Mouse (Mus musculus) heart, embryonic 14.5 days (tissue): ENCODE data around the gene Gm45808. TPM values are rescaled to one million over a fixed set of nuclear protein-coding genes. Genes with fewer than 3 reads are reported as not detected.
"Not testable (repeated sequence)": the region's sequence is repeated elsewhere in the genome, so short reads cannot be mapped to it uniquely, and the experiment has no call there.

ENCODE experiments used
- ATAC-seq: fragments of 200-750 bp; cut with Nextera tagmentation; 2 replicates; pipeline ENCODE4 v1.8.0; 2017; ENCODE audit warnings: low read depth, moderate TSS enrichment; ENCODE audit not compliant: insufficient number of reproducible peaks, insufficient read depth, low FRiP score
- H3K27ac ChIP-seq, 2 experiments: fragments of 200-500 bp in 1 of 2; fragments of 300-500 bp in 1 of 2; sonication (generic) in 1 of 2; replicated peaks in 1 of 2; 2 replicates each; pipeline ENCODE4 v1.5.1; 2012 to 2014; ENCODE audit warnings: low read depth in 2 of 2, low read length in 2 of 2, control low read depth in 1 of 2, mild to moderate bottlenecking in 1 of 2, mixed read lengths in 1 of 2; ENCODE audit not compliant: control insufficient read depth in 1 of 2, insufficient read depth in 1 of 2
- H3K27me3 ChIP-seq: fragments of 300-500 bp; sonication (generic); 2 replicates; pipeline ENCODE4 v1.6.1; 2014; ENCODE audit warnings: mild to moderate bottlenecking, low read length, control low read depth; ENCODE audit not compliant: control insufficient read depth, insufficient read depth
- H3K36me3 ChIP-seq: fragments of 300-500 bp; sonication (generic); 2 replicates; pipeline ENCODE4 v1.6.1; 2014; ENCODE audit warnings: mild to moderate bottlenecking, control low read depth, low read length, mixed read lengths; ENCODE audit not compliant: control insufficient read depth, insufficient read depth
- H3K4me1 ChIP-seq, 2 experiments: fragments of 200-500 bp in 1 of 2; fragments of 300-500 bp in 1 of 2; sonication (generic) in 1 of 2; 2 replicates each; pipeline ENCODE4 v1.6.1; 2012 to 2014; ENCODE audit warnings: low read length in 2 of 2, control low read depth in 1 of 2, mixed read lengths in 1 of 2; ENCODE audit not compliant: control insufficient read depth in 2 of 2, insufficient read depth in 2 of 2
- H3K4me2 ChIP-seq: fragments of 300-500 bp; sonication (generic); 2 replicates; pipeline ENCODE4 v1.6.1; 2014; ENCODE audit warnings: mild to moderate bottlenecking, low read length
- H3K4me3 ChIP-seq, 2 experiments: fragments of 200-500 bp in 1 of 2; fragments of 300-500 bp in 1 of 2; sonication (generic) in 1 of 2; 2 replicates each; pipeline ENCODE4 v1.5.1; 2012 to 2014; ENCODE audit warnings: low read length in 2 of 2, mild to moderate bottlenecking in 2 of 2, control low read depth in 1 of 2, low read depth in 1 of 2, moderate library complexity in 1 of 2; ENCODE audit not compliant: control insufficient read depth in 1 of 2, insufficient read depth in 1 of 2
- H3K9ac ChIP-seq: fragments of 300-500 bp; sonication (generic); 2 replicates; pipeline ENCODE4 v1.6.1; 2014; ENCODE audit warnings: mild to moderate bottlenecking, low read length
- H3K9me3 ChIP-seq: fragments of 300-500 bp; sonication (generic); 2 replicates; pipeline ENCODE4 v1.6.1; 2016; ENCODE audit warnings: low read length, control low read depth; ENCODE audit not compliant: control insufficient read depth
- WGBS: fragments of 180-500 bp; shearing (Covaris S2); extraction: QIAGEN DNeasy Blood & Tissue Kit; methylation state at CpG from one replicate; pipeline ENCODE4 v1.1.7; 2014; 5-methylcytosine and 5-hydroxymethylcytosine counted together
- polyA plus RNA-seq: library from polyadenylated mRNA; unstranded; fragments of >200 nt; fragmentation: Nextera tagmentation; extraction: Ambion mirVana; gene quantifications from 2 replicates; pipeline ENCODE4 v1.2.1, GENCODE M21; 2014

Gene Gm45808
- polyA plus RNA-seq, 1 experiment from 2014 or later = not detected

DNA sequence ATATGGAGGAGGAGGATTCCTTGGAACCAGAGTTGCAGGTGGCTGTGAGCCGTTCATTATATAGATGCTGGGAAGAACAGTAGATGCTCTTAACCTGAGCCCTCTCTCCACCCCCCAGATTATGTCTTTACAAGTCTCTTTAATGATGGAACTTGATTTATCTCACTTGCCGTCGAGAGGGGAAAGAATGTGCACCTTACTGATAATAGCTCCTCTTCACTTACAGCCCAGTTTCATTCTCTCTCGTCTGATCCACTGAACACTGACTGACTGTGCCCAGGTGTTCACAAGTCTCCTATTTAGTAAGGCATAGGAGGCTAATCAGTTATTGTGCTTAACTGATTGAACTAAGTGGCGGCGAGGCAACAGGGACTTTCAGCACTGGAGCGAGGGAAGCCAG is 3.0 kb upstream of the Gm45808 start:
- Histone ChIP-seq H3K4me2 (no peak overlapping the region), H3K4me3 (no peak overlapping the region), H3K27ac (no peak overlapping the region), H3K9ac (no peak overlapping the region), H3K4me1 (peaks cover 5 to 7% of the 10 kb centered on the region in 2 experiments; a peak in 2 of 4 replicates), H3K27me3 (no peaks in the 10 kb centered on the region), H3K36me3 (peaks cover 27% of the 10 kb centered on the region), H3K9me3 (no peaks in the 10 kb centered on the region)
- ATAC-seq = no peak
- whole genome bisulfite sequencing = 52% methylated on average over 7 of the region's 7 CpGs

DNA sequence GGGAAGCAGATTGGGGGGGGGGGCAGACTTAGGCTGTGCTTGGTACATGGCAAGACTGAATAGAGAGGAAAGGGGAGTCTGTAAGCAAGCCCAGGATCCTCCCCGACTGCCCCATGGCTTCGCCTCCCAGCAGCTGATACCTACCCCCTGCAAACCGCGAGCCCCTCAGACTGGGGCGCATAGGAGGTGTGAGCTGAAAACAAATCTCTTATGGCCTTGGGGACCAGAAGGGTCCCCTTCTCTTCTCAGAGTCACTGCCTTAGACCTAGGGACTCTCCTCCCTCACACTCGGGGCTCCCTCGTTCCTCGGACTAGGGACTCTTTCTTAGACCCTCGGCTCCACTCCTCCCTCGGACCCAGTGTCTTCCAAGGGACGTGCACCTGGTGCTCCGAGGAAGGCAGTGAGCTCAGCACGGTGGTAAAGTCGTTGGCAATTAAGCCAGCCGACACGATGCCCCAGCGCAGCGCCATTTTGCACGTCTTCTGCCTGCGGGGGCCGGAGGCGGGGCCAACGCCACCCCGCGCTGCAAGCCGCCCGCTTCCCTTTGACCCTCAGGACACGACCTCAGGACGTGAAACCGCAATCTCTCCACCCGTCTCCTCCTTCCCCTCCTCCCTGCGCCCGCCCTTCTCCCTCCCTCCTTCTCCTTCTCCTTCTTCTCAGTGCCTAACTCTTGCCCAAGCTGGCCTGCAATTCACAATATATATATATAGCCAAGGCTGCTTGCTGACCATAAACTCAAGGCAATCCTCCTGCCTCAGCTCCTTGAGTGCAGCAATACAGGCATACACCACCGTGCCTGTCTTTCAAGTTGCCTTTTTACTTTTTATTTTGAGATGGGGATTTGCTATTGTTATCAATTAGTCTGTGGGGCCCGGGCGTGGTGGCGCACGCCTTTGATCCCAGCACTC is 1.9 kb upstream of the Gm45808 start, which contains the start of gene Dhdh:
TSS of gene Dhdh (minus strand) at position 513 of the 912 bp plus-strand sequence.
- Histone ChIP-seq H3K27ac (peak within 1 kb of the TSS; percentile 59 to 65; a peak in 3 of 4 replicates), H3K4me3 (peak within 1 kb of the TSS; percentile 55 to 63), H3K36me3 (peaks cover 16% of the 10 kb centered on the region), H3K4me2 (peak within 1 kb of the TSS; percentile 78), H3K4me1 (peaks cover 5 to 7% of the 10 kb centered on the region in 2 experiments; a peak in 2 of 4 replicates), H3K9me3 (no peaks in the 10 kb centered on the region), H3K27me3 (no peaks in the 10 kb centered on the region), H3K9ac (peak within 1 kb of the TSS; percentile 78)
- WGBS = 10% methylated on average over 38 of the region's 38 CpGs
- ATAC-seq = 0 out of 2 replicates have a peak, but pooled peaks have one; percentile 26

DNA sequence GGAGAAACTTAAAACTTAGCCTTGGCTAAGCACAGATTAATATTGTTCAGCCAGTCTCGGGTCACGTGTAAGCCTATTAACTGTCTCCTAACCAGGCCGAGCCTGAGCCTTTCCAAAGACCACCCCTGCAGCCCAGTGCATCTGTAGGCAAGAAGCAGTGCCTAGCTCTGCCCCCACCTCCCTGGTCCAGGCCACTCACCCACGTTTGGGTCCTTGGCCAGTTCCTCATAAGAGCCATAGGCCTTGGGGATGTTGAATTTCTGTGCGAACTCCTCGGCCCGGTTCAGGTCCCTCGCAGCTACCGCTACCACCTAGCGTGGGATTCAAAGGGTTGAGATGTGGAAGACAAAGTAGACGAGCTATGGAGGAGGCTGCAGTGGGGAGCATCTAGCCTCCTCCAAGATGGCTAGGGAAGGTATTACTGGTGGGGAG is 1.3 kb upstream of the Gm45808 start:
- Histone ChIP-seq H3K27me3 (no peaks in the 10 kb centered on the region), H3K27ac (peak overlapping the region in 1 of 2 experiments; percentile 65; a peak in 1 of 4 replicates), H3K9me3 (no peaks in the 10 kb centered on the region), H3K9ac (peak overlapping the region; percentile 78), H3K36me3 (peaks cover 10% of the 10 kb centered on the region), H3K4me1 (peaks cover 5 to 7% of the 10 kb centered on the region in 2 experiments; a peak in 2 of 4 replicates), H3K4me2 (peak overlapping the region; percentile 78), H3K4me3 (peak overlapping the region; percentile 11 to 55; a peak in 3 of 4 replicates)
- 38% methylated on average over 11 of the region's 11 CpGs for WGBS
- no peak for ATAC-seq

DNA sequence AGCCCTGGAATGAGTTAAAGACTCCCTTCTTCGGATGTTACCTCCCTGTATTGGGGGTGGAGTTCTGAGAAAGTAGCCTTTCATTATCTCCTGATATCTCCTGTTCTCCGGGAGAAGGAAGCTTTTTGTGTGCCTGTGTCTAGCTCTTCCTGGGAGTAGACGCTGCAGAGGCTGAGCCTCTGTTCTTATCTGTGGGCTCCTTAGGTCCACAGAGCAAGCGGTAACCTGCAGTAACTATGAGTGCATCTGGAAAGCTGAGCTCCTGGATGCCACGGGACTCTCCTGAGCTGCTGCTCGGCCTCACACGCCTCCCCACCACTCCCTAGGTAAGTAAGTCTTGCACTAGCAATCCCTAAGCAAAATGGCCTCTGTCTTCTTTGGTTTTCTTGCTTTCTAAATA is 453 bp downstream of the Gm45808 start:
- no peak for ATAC-seq
- no peak overlapping the region for H3K9ac ChIP-seq
- WGBS = 45% methylated on average over 7 of the region's 7 CpGs

DNA sequence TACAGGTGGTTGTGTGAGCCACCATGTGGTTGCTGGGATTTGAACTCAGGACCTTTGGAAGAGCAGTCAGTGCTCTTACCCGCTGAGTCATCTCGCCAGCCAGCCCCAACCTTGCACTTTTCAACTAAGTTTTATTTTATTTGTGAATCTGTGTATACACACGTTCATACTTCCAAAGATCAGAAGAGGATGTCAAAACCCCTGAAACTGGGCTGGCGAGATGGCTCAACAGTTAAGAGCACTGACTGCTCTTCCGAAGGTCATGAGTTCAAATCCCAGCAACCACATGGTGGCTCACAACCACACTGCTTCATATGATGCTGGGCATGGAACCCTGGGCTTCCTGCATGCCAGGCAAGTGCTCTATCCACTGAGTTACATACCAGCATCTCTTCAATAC is 1.6 kb downstream of the Gm45808 start:
- H3K27me3 ChIP-seq, H3K4me2 ChIP-seq, H3K36me3 ChIP-seq, H3K9me3 ChIP-seq, H3K4me3 ChIP-seq, H3K4me1 ChIP-seq, H3K9ac ChIP-seq, ATAC-seq, H3K27ac ChIP-seq: not testable (repeated sequence)
- WGBS = 93% methylated on average over 5 of the region's 5 CpGs

More for the DNA sequence above, 453 bp downstream of the Gm45808 start:
- H3K4me1 ChIP-seq = peaks cover 5 to 7% of the 10 kb centered on the region in 2 experiments; a peak in 2 of 4 replicates
- no peak overlapping the region for H3K4me3 ChIP-seq
- H3K36me3 ChIP-seq = no peaks in the 10 kb centered on the region
- H3K27ac ChIP-seq = no peak overlapping the region
- no peaks in the 10 kb centered on the region for H3K9me3 ChIP-seq
- H3K27me3 ChIP-seq = no peaks in the 10 kb centered on the region
- H3K4me2 ChIP-seq = no peak overlapping the region

DNA sequence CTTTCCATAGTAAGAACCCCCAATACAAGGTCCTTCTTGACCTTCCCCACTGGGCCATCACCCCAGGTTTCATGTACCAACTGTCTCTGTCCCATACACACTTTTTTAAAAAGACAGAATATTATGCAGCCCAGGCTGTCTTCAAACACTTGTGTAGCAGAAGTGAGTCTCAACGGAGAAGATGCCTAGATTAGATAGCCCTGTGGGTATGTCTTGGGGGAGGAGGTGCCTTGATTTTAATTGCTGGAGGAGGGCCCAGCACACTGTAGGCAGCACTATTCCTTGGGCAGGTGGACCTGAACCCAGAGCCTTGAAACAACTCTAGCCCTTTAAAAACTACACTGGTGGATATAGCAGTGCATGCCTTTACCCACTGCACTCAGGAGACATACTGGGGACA is 4.4 kb downstream of the Gm45808 start:
- WGBS = 65% methylated on average over 1 of the region's 1 CpGs
- H3K9me3 ChIP-seq = no peaks in the 10 kb centered on the region
- no peaks in the 10 kb centered on the region for H3K4me1 ChIP-seq
- ATAC-seq = no peak
- no peak overlapping the region for H3K9ac ChIP-seq
- H3K4me3 ChIP-seq = no peak overlapping the region
- H3K27ac ChIP-seq = no peak overlapping the region
- no peaks in the 10 kb centered on the region for H3K27me3 ChIP-seq
- no peaks in the 10 kb centered on the region for H3K36me3 ChIP-seq
- no peak overlapping the region for H3K4me2 ChIP-seq

DNA sequence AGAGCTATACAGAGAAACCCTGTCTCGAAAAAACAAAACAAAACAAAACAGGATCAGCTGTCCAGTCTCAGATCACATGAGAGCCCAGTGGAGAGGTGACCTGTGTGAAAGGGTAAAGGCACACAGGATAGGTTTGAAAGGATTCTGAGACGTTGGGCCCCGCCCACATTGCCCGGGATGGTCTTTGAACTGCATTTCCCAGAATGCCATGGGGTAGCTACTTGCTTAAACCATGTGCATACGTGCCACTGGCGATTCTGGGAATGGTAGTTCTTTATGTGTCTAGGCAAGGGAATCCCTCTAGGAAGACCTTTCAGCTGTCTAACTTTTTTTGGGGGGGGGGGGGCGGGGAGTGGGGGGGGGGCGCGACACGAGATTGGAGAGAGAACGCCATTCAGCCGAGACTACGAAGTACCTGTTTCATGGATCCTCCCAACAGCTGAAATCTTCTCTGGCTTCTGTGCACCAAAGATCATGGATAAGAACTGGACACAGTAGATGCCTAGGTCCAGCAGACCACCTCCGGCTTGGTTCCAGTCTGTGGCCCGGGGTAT is 5.2 kb downstream of the Gm45808 start, which contains the start of gene Tulp2:
TSS of gene Tulp2 (plus strand) at position 504 of the 554 bp plus-strand sequence.
- Histone ChIP-seq H3K27me3 (no peaks in the 10 kb centered on the region), H3K9me3 (no peaks in the 10 kb centered on the region), H3K4me1 (no peaks in the 10 kb centered on the region), H3K36me3 (no peaks in the 10 kb centered on the region), H3K27ac (no peak within 1 kb of the TSS), H3K4me3 (no peak within 1 kb of the TSS), H3K9ac (no peak within 1 kb of the TSS), H3K4me2 (no peak within 1 kb of the TSS)
- ATAC-seq = no peak
- WGBS = 53% methylated on average over 15 of the region's 15 CpGs
